Mouse (Mus musculus) telencephalon, adult 2 months (tissue): ENCODE measurements at regions not wholly inside any gene's neighbourhood (a gene's known extent, or its start where the extent isn't known, plus 50 kb on each side); places are given as distances from the start of the nearest gene placed in this dataset.

ENCODE experiments used
- DNase-seq: peaks from one replicate; pipeline ENCODE4 v3.0.0-alpha.2; 2011; ENCODE audit warnings: low read depth, low spot score

DNA sequence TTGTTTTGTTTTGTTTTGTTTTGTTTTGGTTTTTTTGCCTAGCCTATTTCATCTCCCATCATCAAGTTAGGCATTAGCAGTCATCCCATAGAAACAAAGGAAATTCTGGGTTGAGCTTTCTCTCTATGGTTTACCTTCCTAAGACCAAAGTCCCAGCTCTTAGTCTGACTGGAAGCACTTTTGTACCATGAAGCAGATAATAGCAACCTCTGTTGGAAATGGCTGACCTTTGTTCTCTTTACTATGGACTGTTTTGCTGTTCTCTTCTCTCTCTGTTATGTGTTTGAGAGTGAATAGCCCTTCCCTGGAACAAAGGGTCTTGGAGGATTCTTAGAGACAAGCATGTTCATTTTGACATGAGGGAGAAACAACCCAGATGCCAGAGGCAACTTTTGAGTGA, 1681.7 kb upstream of the 5930422O12Rik start:
- DNase-seq, result no peak

DNA sequence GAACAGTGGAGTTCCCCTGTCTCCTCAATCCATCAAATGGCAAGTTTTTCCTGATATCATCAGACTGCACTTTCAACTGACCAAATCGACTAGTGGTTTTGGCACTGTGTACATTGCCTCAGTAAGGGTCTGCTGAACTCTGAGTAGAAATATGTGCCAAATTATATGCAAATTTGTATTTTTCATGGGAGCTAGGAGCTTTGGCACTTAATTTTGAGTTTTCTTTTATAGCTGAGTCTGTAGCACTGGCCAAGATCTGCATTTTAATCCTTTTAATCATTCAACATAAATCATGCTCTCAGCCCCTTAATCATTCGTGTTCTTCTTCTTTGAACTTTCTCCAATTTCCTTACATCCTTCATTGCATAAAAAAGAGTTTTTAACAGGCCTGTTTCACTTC, 1678.5 kb upstream of the 5930422O12Rik start:
- no peak for DNase-seq

DNA sequence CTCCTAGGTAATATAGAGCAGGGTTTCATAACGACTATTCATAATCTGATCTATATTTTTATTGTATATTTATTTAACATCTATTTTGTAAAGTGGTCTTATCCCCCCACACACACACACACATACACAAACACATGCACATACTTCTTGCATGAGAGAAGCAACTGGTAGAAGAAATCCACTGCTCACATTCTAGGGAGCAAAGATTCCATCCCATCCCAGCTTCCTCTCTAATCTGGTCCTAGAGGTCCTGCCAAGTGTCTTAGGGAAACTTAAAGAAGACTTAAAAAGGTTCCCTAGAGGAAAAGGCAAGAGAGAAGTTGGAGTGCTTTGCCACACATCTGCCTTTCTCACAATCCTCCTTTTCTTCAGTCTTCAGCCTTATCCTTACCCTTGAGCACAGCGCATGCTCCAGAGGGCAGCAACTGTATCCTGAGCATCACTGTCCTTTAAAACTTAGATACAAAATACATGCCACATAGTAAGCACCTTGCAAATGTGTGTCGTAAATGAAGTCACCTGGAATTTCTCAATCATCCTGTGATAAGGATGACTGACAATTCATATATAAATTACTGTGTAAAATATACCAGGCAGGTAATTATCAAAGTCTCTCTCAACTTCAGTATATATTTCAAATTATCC, 1677.9 kb upstream of the 5930422O12Rik start:
- DNase-seq, result no peak

DNA sequence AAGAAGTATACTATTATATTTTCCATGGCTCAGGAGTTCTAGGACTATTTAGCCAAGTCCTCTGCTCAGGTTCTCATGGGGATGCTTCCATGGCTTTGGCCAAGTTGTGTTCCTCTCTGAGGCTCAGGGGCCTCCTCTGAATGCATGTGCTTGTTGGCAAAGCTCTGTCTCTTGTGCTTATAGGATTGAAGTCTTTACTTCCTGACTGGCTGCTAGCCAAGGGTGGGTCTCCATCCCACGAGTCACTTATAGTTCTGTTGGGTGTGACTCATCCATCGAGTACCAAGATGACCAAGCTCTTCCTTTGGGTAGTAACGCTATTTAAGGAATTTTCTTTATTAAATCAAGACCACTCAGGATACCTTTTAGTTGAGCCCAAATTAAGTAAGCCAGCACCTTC, 1672.8 kb upstream of the 5930422O12Rik start:
- DNase-seq, result no peak

DNA sequence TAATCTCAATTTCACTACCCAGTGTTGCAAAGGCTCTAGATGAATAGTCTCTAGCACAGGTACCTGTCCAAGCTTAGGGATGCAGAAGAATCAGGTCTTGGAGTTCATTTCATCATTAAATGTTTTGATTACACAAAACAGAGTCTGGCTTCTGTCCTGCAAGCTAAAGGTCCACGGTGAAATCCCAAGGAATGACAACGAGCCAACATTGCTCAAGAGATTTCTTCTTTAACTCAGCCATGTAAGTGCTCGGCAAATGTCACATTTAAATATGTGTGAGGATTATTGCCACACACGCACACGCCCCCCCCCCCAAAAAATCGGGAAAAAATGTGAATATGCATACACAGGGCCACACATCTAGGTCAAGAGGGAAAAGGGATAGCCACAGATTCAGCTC, 1666.4 kb upstream of the 5930422O12Rik start:
- DNase-seq, result no peak
